Mouse (Mus musculus) gastrocnemius, postnatal 25 days (tissue): ENCODE measurements around the gene Krtap3-2. TPM values are rescaled to one million over a fixed set of nuclear protein-coding genes. Genes with fewer than 3 reads are reported as not detected.
A peak's percentile ranks its signal among the peaks of the same experiment; 100 is the strongest.
"Not testable (repeated sequence)": the region's sequence is repeated elsewhere in the genome, so short reads cannot be mapped to it uniquely, and the experiment has no call there.

Source experiments
- DNase-seq: peaks from one replicate; pipeline ENCODE4 v3.0.0; 2022
- long read RNA-seq, 2 experiments: library from polyadenylated mRNA; stranded (forward); transcript quantifications; one replicate each; pipeline ENCODE4 v2.0.0; 2021
- total RNA-seq, 2 experiments: library from RNA; stranded (reverse); gene quantifications; 1 replicate in 1 of 2; 2 replicates in 1 of 2; pipeline ENCODE4 v1.2.3; 2021

Krtap3-2 gene
- total RNA-seq = not detected
- long read RNA-seq, experiment 1 = 0 reads
- long read RNA-seq, experiment 2 = 0 reads

- DNase-seq = no peak
Measured at GRCm38 (mm10) chr11:99556753-99557152, at the start of gene Krtap3-2. TSS of gene Krtap3-2 (minus strand) at chr11:99556853.

- not testable (repeated sequence) for DNase-seq
Measured at GRCm38 (mm10) chr11:99603208-99603607, 46.6 kb upstream of the Krtap3-2 start, which contains the start of gene Gm11938. TSS of gene Gm11938 (minus strand) at chr11:99603308.

DNA sequence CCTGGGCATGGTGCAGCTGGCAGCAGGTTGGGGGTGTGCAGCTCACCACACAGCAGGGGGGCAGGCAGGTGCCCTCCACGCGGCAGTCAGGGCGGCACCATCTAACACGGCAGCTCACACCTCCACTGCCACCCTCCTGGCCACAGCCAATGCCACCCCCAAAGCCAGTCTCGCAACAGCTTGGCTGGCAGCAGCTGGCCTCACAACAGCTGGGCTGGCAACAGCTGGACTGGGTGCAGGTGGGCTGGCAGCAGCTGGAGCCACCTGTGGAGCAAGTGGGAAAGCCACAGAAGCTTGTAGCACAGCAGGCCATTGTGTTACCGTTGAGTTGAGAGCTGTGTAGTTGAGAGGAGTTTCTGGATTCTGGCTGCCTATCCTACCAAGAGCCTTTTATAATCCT lies 41.1 kb upstream of the Krtap3-2 start, which contains the start of gene Krtap9-3:
Gene Krtap9-3, minus strand, starts transcription at position 364 of the 400 bp plus-strand sequence.
- DNase-seq = not testable (repeated sequence)

GRCm38 (mm10) chr11:99590981-99591380 lies 34.3 kb upstream of the Krtap3-2 start, which contains the start of gene Krtap1-3:
TSS of gene Krtap1-3 (minus strand) at chr11:99591339.
- no peak for DNase-seq

- no peak for DNase-seq
Measured at GRCm38 (mm10) chr11:99585096-99585495, 28.4 kb upstream of the Krtap3-2 start.

DNA sequence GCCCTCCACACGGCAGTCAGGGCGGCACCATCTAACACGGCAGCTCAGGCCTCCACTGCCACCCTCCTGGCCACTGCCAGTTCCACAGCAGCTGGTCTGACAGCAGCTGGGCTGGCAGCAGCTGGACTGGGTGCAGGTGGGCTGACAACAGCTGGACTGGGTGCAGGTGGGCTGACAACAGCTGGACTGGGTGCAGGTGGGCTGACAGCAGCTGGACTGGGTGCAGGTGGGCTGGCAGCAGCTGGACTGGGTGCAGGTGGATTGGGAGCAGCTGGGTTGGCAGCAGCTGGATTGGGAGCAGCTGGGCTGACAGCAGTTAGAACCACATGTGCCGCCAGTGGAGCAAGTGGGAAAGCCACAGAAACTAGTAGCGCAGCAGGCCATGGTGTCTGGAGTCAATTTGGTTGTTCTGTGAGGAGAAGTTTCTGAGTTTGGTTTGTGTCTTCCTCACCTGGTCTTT lies 26.6 kb upstream of the Krtap3-2 start, which contains the start of gene Krtap1-4:
Gene Krtap1-4, minus strand, starts transcription at position 410 of the 460 bp plus-strand sequence.
- no peak for DNase-seq

- no peak for DNase-seq
Measured at GRCm38 (mm10) chr11:99581564-99581963, 24.9 kb upstream of the Krtap3-2 start.

DNA sequence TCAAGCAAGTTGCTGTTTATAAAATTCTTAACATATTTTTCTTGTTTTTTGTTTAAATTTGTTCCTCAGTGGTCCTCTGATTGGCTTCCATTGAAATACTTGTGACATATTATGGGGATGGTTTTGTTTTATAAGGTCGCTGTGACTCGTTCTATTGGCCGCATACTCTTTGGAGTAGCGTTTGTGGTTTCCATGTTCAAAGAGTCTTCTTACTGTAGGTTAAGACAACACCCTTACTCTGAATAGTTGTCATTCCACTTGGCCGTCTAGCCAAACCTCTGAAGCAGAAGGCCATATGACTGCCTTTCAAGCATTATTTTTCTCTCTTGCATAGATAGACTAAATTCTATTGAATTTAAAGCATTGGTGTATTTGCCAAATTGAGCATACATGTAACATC lies 24.4 kb upstream of the Krtap3-2 start:
- no peak for DNase-seq

DNA sequence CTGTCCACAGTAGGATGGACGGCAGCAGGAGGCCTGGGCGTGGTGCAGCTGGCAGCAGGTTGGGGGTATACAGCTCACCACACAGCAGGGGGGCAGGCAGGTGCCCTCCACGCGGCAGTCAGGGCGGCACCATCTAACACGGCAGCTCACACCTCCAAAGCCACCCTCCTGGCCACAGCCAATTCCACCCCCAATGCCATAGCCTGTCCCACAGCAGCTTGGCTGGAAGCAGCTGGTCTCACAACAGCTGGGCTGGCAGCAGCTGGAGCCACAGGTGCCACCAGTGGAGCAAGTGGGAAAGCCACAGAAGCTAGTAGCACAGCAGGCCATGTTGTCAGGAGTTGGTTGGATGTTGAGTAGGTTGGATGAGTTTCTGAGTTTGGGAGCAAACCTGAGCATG lies 24.0 kb upstream of the Krtap3-2 start, which contains the start of gene Krtap1-5:
Gene Krtap1-5, minus strand, starts transcription at position 381 of the 400 bp plus-strand sequence.
- DNase-seq = no peak

DNA sequence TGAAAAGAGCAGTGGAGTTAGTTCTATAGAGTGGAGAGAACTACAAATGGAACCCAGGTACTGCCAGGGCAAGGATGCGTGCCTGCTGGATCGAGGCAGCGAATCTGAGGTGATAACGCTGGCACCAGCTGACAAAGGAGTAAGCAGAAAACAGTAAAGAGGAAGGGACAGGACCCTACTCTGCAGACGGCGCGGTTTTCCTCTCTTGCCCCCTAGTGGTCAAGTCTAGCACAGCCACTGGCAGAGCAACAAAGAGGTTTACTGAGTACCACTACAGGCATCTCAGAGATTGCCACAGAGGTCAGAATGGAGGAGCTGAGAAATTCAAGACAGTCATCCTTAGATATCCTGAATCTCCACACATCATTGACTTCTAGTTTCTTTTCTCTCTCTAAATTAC lies 17.5 kb upstream of the Krtap3-2 start:
- peak; percentile 21 for DNase-seq

GRCm38 (mm10) chr11:99573164-99573563 lies 16.5 kb upstream of the Krtap3-2 start:
- DNase-seq = no peak

DNA sequence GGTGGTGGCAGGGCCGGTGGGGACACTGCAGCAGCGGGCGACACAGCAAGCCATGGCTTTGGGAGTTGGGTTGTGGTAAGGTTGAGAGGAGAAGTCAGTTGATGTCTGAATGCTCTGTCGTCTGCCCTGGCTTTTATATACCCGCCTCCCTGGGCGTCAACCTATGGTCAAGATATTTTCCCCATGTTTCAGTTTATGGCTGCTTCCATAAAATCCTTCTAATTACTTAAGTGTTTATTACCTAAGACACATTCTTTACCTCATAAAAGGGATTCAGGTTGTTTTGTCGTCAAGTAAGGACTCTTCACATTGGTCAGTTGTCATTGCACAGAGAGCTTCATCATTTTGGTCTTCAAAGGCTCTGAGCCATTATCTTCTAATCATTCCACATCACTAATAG lies 9.9 kb upstream of the Krtap3-2 start, which contains the start of gene Krtap3-1:
Gene Krtap3-1, minus strand, starts transcription at position 101 of the 400 bp plus-strand sequence.
- DNase-seq = no peak

DNA sequence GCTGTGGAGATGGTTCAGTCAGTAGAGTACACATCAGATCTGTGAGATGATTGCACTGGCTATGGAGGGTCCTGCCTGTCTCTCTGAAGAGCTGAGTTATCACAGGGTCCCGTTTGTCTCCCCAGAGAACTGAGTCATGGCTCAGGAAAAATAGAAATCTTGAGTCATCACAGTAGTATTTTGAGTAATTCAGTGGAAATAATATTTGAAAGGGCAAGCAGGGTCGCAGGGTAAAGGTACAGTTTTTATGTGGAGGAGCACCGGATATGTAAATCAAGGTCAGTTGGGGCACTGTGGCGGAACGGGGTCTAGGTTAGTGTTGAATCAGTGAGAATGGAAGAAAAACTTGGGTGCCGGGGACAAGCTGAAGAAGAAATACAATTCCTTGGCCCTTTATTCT lies 5.9 kb upstream of the Krtap3-2 start:
- no peak for DNase-seq

DNA sequence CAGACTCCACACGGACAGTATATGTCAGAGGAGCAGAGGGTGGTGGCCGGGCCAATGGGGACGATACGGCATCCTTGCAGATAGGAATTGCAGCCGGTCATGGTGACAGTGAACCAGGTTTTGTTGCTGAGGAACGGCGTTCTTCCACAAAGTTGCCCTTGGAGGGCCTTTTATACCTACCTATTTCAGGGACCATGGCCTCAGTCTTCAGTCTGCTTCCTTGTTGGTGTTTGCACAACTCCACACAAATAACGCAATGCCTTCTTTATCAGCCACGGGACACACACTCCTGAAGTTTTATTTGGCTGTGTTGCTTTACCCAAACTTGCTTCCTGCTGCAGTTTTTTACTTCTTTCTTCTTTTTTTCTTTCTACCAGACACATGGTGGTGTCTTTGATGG lies 2.7 kb upstream of the Krtap3-2 start, which contains the start of gene Gm11939:
Gene Gm11939, minus strand, starts transcription at position 101 of the 400 bp plus-strand sequence.
- no peak for DNase-seq

DNA sequence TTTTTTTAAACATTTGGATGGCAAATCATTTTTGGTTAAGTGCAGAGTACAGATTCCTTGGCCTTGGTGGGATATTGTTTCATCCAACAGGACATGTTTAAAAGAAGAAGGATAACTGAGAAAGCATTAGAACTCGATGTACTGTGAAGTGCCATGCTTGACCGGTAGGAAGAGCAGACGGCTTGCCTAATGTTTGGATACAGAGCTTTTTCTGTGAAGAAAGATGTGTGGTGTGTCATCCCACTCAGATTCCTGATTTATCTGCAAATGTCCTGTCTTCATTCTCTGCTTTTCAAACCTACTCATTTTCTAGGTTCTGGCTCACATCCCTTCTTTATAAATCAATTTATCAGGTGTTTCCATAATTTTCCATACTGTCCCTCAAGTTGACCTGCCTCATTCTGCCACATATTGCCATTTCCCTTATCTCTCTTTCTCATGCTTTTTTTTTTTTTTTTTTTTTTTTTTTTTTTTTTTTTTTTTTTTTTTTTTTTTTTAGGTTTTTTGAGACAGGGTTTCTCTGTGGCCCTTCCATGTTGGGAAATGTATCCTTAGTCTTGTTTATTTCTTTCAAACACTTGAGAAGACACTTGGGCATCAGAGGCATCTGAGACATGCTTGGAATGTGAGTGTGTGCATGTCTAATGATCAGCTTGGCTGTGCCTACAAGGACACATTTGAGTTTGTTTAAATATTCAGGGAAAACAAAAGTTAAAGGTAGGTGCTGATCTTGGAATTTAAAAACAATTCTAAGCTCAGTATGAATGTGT lies 1.5 kb upstream of the Krtap3-2 start:
- no peak for DNase-seq

- DNase-seq = no peak
Measured at GRCm38 (mm10) chr11:99556195-99556594, 458 bp downstream of the Krtap3-2 start.

GRCm38 (mm10) chr11:99550765-99551164 lies 5.9 kb downstream of the Krtap3-2 start, which contains the start of gene Krtap3-3:
TSS of gene Krtap3-3 (minus strand) at chr11:99550865.
- no peak for DNase-seq

DNA sequence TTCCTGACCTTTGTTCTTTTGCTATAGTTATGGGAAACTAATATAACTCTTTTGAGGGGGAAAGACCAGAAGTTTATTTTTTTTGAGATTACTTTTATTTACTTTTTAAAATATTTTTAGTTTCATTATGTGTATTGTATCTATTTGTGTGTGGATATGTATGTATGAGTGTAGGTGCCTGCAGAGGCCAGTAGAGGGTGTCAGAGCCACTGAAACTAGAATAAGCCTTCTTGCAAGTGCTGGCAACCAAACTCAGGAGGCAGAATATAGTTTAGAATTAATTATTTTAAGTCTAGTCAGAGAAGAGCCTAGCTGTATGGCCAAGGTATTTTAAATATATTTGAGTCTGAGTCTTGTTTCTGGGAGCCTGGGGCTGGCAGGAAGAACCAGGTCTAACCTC lies 8.8 kb downstream of the Krtap3-2 start:
- no peak for DNase-seq

GRCm38 (mm10) chr11:99539721-99540120 lies 16.9 kb downstream of the Krtap3-2 start:
- DNase-seq = no peak

DNA sequence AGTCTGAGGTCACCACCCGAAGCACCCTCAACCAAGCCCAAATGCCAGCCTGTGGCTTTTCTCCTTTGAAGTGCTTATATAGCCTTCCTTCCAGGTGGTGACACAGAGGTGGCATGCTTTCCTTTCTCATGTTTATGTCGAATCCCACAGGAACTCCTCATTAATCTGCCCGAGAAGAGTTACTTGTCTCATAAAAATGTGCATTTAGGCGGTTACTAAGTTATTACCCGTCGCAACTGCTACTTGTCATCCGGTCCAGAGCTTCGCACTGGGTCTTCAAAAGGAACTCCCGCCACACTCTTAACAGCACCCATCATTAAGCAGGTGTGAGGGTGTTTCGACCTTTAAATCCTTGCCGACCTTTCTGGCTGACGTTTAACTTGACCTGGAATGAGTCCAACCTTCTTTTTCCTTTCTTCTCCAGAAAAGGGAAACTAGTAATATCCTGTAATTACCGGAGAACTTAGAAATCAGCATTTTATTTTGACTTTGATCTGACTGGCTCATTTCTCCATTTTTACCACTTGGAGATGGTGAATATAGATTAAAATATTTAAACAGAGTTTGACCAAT lies 35.3 kb downstream of the Krtap3-2 start, which contains the start of gene Krt39:
Gene Krt39, minus strand, starts transcription at position 51 of the 573 bp plus-strand sequence.
- no peak for DNase-seq

GRCm38 (mm10) chr11:99514098-99514497 lies 42.6 kb downstream of the Krtap3-2 start:
- DNase-seq = no peak
